Mouse (Mus musculus) thymus, adult 2 months (tissue): ENCODE measurements around the gene Canx. TPM values are rescaled to one million over a fixed set of nuclear protein-coding genes. Genes with fewer than 3 reads are reported as not detected.

ENCODE experiments used
- DNase-seq: peaks from one replicate; pipeline ENCODE4 v3.0.0; 2021
- H3K27ac ChIP-seq: fragments of 200-500 bp; 2 replicates; pipeline ENCODE4 v1.5.1; 2012; ENCODE audit warnings: low read length, control low read depth; ENCODE audit not compliant: control insufficient read depth, insufficient read depth
- H3K27me3 ChIP-seq: fragments of 200-500 bp; 2 replicates; pipeline ENCODE4 v1.6.1; 2012; ENCODE audit warnings: mild to moderate bottlenecking, low read length, moderate library complexity, mixed read lengths; ENCODE audit not compliant: control insufficient read depth, insufficient read depth
- H3K36me3 ChIP-seq: fragments of 200-500 bp; 2 replicates; pipeline ENCODE4 v1.6.1; 2012; ENCODE audit warnings: mild to moderate bottlenecking, low read length, moderate library complexity; ENCODE audit not compliant: control insufficient read depth, insufficient read depth
- H3K4me1 ChIP-seq: fragments of 200-500 bp; replicated peaks from 2 replicates; pipeline ENCODE4 v1.6.1; 2012; ENCODE audit warnings: low read length; ENCODE audit not compliant: control insufficient read depth, insufficient read depth
- H3K4me3 ChIP-seq: fragments of 200-500 bp; 2 replicates; pipeline ENCODE4 v1.5.1; 2012; ENCODE audit warnings: mild to moderate bottlenecking, low read length, control low read depth, moderate library complexity; ENCODE audit not compliant: control insufficient read depth, insufficient read depth
- CTCF ChIP-seq: fragments of 200-500 bp; IDR thresholded peaks from 2 replicates; pipeline ENCODE4 v1.5.1; 2012; ENCODE audit warnings: mild to moderate bottlenecking, control low read depth, low read length, moderate library complexity, borderline replicate concordance; ENCODE audit not compliant: control insufficient read depth, poor library complexity, insufficient read depth; ENCODE audit errors: extremely low read depth
- POLR2A ChIP-seq: fragments of 200-500 bp; IDR thresholded peaks from 2 replicates; pipeline ENCODE4 v1.6.1; 2012; ENCODE audit warnings: mild to moderate bottlenecking, low read length, control low read depth, moderate library complexity; ENCODE audit not compliant: control insufficient read depth, poor library complexity, insufficient read depth; ENCODE audit errors: extremely low read depth
- WGBS: fragments of 180-500 bp; shearing (Covaris S2); methylation state at CpG from one replicate; pipeline ENCODE4 v1.1.7; 2018; 5-methylcytosine and 5-hydroxymethylcytosine counted together
- polyA plus RNA-seq: library from polyadenylated mRNA; depleted of rRNA; stranded (reverse); fragments of >200 nt; gene quantifications from 2 replicates; pipeline ENCODE4 v1.2.3, GENCODE M21; 2012

The Canx gene
- polyA plus RNA-seq, 1 experiment, result 44.3 TPM

- no peak overlapping the region for H3K27ac ChIP-seq
- WGBS, result 4% methylated on average over 74 of the region's 74 CpGs
- peak overlapping the region; percentile 46 for H3K4me3 ChIP-seq
- H3K27me3 ChIP-seq, result no peaks in the 10 kb centered on the region; the same call in 1 of the 2 replicates
- peak; percentile 25 for DNase-seq
- H3K36me3 ChIP-seq, result no peaks in the 10 kb centered on the region
- H3K4me1 ChIP-seq, result peaks cover 6% of the 10 kb centered on the region; the same call in 1 of the 2 replicates
- TF ChIP-seq POLR2A (no peak), CTCF (no peak)
Measured at GRCm38 (mm10) chr11:50358950-50359861, 33.7 kb upstream of the Canx start.

GRCm38 (mm10) chr11:50355395-50355794 lies 29.9 kb upstream of the Canx start:
- TF ChIP-seq CTCF (no peak), POLR2A (no peak)
- H3K4me1 ChIP-seq, result peaks cover 6% of the 10 kb centered on the region; the same call in 1 of the 2 replicates
- H3K4me3 ChIP-seq, result no peak overlapping the region
- 41% methylated on average over 1 of the region's 1 CpGs for WGBS
- H3K27ac ChIP-seq, result no peak overlapping the region
- no peaks in the 10 kb centered on the region for H3K36me3 ChIP-seq
- DNase-seq, result no peak
- H3K27me3 ChIP-seq, result no peaks in the 10 kb centered on the region; the same call in 1 of the 2 replicates

- TF ChIP-seq POLR2A (no peak), CTCF (no peak)
- WGBS, result 94% methylated on average over 3 of the region's 3 CpGs
- no peak for DNase-seq
- Histone ChIP-seq H3K4me1 (peaks cover 6% of the 10 kb centered on the region; the same call in 1 of the 2 replicates), H3K4me3 (no peak overlapping the region), H3K27ac (no peak overlapping the region), H3K36me3 (no peaks in the 10 kb centered on the region), H3K27me3 (no peaks in the 10 kb centered on the region; the same call in 1 of the 2 replicates)
Measured at GRCm38 (mm10) chr11:50354851-50355250, 29.4 kb upstream of the Canx start.

DNA sequence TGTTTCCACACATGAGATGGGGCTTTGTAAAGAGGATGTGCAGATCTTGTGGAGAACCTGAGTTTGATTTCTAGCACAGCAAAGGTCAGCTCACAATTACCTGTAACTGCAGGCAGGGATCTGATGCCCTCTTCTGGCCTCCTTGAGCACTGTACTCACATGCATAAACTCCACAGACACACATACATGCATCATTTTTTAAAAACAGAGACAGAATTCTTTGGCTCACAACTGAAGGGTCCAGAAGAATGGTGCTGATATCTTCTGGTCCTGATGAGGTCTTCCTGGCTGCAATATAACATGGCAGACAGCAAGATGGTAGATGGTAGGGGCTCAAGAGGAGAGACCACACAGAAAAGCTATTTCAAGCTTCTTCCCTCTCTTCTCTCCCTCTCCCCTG lies 28.7 kb upstream of the Canx start, which contains the start of gene Cby3:
Gene Cby3, plus strand, starts transcription at position 301 of the 400 bp plus-strand sequence.
- Histone ChIP-seq H3K4me1 (peaks cover 4% of the 10 kb centered on the region; the same call in 1 of the 2 replicates), H3K4me3 (no peak within 1 kb of the TSS)

DNA sequence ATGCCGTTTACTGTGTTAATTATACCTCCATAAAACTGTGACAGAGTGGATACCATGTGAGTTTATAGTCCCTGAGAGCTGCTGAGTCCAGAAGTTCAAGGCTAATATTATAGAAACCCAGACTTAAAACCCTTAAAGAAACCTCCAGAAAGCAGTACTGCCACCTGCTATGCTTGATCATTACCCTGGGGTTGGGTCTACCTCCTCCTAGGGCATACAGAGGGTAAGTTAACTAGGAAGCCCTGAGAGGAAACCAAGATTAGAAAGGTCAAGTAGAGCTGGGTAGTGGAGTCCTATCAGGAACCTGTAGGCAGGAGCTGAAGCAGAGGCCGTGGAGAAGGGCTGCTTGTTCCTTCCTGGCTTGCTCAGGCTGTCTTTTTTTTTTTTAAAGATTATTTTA lies 26.7 kb upstream of the Canx start:
- no peaks in the 10 kb centered on the region for H3K36me3 ChIP-seq
- TF ChIP-seq CTCF (no peak), POLR2A (no peak)
- 90% methylated on average over 2 of the region's 2 CpGs for WGBS
- H3K27ac ChIP-seq, result no peak overlapping the region
- DNase-seq, result no peak
- H3K4me3 ChIP-seq, result no peak overlapping the region
- H3K27me3 ChIP-seq, result no peaks in the 10 kb centered on the region
- no peaks in the 10 kb centered on the region for H3K4me1 ChIP-seq

More for the DNA sequence above, 28.7 kb upstream of the Canx start, which contains the start of gene Cby3:
- TF ChIP-seq POLR2A (no peak), CTCF (no peak)
- no peak for DNase-seq
- H3K36me3 ChIP-seq, result no peaks in the 10 kb centered on the region
- no peaks in the 10 kb centered on the region; the same call in 1 of the 2 replicates for H3K27me3 ChIP-seq
- no peak within 1 kb of the TSS for H3K27ac ChIP-seq

DNA sequence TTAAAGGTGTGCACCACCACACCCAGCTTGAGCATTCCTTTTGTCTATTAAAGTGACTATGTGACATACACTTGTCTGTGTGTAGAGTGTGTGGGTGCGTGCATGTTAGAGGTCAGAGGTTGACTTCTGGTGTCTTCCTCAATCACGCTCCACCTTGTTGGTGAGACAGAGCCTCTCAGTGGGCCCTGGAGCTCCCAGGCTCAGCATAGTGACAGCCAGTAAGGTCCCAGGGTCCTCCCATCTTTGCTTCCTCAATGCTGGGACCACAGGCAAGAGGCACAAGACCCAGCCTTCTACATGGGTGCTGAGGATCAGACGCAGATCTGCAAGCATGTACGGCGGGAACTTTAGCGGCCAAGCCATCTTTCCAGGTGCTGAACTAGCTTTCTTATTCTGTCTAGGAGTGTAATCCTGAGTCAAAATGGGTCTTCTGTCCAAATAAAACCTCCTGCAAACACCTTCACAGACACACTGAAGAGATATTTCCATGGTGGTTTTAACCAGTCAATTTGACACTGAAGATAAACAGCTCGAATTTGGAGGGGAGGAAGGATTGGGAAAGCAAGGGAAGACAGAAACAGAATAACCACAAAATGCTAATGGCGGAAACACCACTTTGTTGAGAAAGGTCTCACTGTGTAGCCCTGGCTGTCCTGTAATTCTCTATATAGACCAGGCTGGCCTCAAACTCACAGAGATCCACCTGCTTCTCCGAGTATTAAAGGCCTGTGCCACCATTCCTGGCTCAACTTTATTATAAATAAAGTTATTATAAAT lies 21.0 kb upstream of the Canx start:
- Histone ChIP-seq H3K27me3 (no peaks in the 10 kb centered on the region), H3K27ac (no peak overlapping the region), H3K4me3 (no peak overlapping the region), H3K4me1 (no peaks in the 10 kb centered on the region), H3K36me3 (no peaks in the 10 kb centered on the region)
- no peak for DNase-seq
- 92% methylated on average over 9 of the region's 9 CpGs for WGBS
- no peak for TF ChIP-seq CTCF
- TF ChIP-seq POLR2A, result no peak
